Mouse (Mus musculus) forebrain, embryonic 15.5 days (tissue): ENCODE data around the gene Ptprb. TPM values are rescaled to one million over a fixed set of nuclear protein-coding genes. Genes with fewer than 3 reads are reported as not detected.

Experiments
- ATAC-seq: fragments of 200-750 bp; cut with Nextera tagmentation; replicated peaks from 2 replicates; pipeline ENCODE4 v1.8.0; 2017; ENCODE audit warnings: mild to moderate bottlenecking, moderate TSS enrichment, moderate library complexity
- H3K27ac ChIP-seq: fragments of 300-500 bp; sonication (generic); replicated peaks from 2 replicates; pipeline ENCODE4 v1.5.1; 2015; ENCODE audit warnings: mild to moderate bottlenecking, inconsistent platforms
- H3K27me3 ChIP-seq: fragments of 300-500 bp; sonication (generic); 2 replicates; pipeline ENCODE4 v1.6.1; 2015; ENCODE audit warnings: inconsistent platforms
- H3K36me3 ChIP-seq: fragments of 300-500 bp; sonication (generic); 2 replicates; pipeline ENCODE4 v1.6.1; 2015; ENCODE audit warnings: mild to moderate bottlenecking, inconsistent platforms
- H3K4me1 ChIP-seq: fragments of 300-500 bp; sonication (generic); 2 replicates; pipeline ENCODE4 v1.6.1; 2015; ENCODE audit warnings: inconsistent platforms
- H3K4me2 ChIP-seq: fragments of 300-500 bp; sonication (generic); replicated peaks from 2 replicates; pipeline ENCODE4 v1.6.1; 2015; ENCODE audit warnings: mild to moderate bottlenecking, inconsistent platforms
- H3K4me3 ChIP-seq: fragments of 300-500 bp; sonication (generic); 2 replicates; pipeline ENCODE4 v1.5.1; 2015; ENCODE audit warnings: mild to moderate bottlenecking, inconsistent platforms
- H3K9ac ChIP-seq: fragments of 300-500 bp; sonication (generic); replicated peaks from 2 replicates; pipeline ENCODE4 v1.6.1; 2015; ENCODE audit warnings: mild to moderate bottlenecking, inconsistent platforms
- H3K9me3 ChIP-seq: fragments of 300-500 bp; sonication (generic); 2 replicates; pipeline ENCODE4 v1.6.1; 2016; ENCODE audit warnings: inconsistent platforms
- WGBS: fragments of 180-500 bp; shearing (Covaris S2); methylation state at CpG from one replicate; pipeline ENCODE4 v1.1.7; 2015; ENCODE audit warnings: mixed read lengths; 5-methylcytosine and 5-hydroxymethylcytosine counted together
- polyA plus RNA-seq: library from polyadenylated mRNA; unstranded; fragments of >200 nt; fragmentation: Nextera tagmentation; extraction: Ambion mirVana; gene quantifications from 2 replicates; pipeline ENCODE4 v1.2.1, GENCODE M21; 2015

The Ptprb gene
- polyA plus RNA-seq = 2.4 and 2.5 TPM in 2 replicates

DNA sequence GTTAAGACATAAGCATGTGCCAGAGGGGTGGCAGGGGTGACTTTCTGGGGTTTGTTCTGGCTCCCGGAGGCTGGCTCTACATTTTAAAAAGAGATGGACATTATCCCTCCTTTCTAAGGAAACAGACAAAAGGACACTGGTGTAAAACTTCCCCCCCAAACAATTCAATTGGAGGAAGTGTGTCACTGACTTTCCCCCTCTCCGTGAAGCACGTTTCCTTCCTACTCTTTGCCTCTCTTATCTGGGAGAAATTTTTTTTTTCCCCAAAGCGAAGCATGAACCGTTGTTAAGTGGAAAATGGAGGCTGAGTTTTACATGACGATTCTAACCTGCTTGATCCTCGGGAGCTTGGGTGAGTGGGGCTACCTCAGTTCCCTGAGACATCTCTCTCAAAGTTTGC lies at the start of gene Ptprb:
TSS of gene Ptprb (plus strand) at position 244 of the 400 bp plus-strand sequence.
- Histone ChIP-seq H3K27me3 (no peaks in the 10 kb centered on the region), H3K27ac (no peak within 1 kb of the TSS), H3K9me3 (no peaks in the 10 kb centered on the region), H3K36me3 (no peaks in the 10 kb centered on the region), H3K4me3 (no peak within 1 kb of the TSS), H3K4me2 (no peak within 1 kb of the TSS), H3K4me1 (no peaks in the 10 kb centered on the region), H3K9ac (no peak within 1 kb of the TSS)
- ATAC-seq = no peak
- 74% methylated on average over 7 of the region's 7 CpGs for WGBS

DNA sequence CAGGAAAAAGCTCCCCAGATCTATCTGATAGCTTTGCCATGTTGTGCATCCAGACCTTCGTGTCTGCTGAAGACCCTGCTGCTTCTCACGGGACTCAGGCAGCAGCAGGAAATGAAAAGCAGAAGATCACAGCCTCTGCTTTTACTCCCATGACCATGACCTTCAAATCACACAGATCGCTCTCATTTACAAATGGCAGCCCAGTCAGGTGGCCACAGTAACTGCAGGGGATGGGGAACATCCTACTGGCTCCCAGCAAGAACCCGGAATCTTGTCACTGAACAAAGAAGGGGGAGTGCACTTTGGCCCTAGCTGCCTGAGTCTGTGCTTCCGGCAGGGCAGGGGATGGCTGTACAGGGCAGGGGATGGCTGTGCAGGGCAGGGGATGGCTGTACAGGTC lies 40.0 kb upstream of the Ptprb start:
- no peak overlapping the region for H3K27ac ChIP-seq
- H3K4me1 ChIP-seq = no peaks in the 10 kb centered on the region
- no peak overlapping the region for H3K4me3 ChIP-seq
- H3K27me3 ChIP-seq = no peaks in the 10 kb centered on the region
- H3K4me2 ChIP-seq = no peak overlapping the region
- WGBS = 69% methylated on average over 5 of the region's 5 CpGs
- H3K9ac ChIP-seq = no peak overlapping the region
- no peaks in the 10 kb centered on the region for H3K36me3 ChIP-seq
- ATAC-seq = no peak
- no peaks in the 10 kb centered on the region for H3K9me3 ChIP-seq

DNA sequence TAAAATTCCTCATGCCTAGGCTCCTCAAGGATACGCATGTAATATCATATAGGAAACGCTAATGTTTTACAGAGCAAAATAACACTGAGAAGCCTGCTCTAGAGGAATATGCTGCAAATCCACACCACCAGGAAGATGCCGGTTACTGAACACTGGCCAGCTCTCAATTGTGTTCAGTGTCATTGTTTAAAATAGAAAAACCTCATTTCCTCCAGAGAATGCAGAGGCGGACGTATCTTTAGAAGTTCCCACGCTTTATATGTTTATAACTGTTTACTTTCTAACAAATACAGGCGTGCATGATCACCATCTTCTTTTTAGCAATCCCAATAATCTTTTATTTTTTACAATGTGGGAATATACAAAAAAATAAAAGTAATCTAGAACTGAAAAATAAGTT lies 33.1 kb upstream of the Ptprb start:
- ATAC-seq = no peak
- H3K27me3 ChIP-seq = no peaks in the 10 kb centered on the region
- H3K9ac ChIP-seq = no peak overlapping the region
- no peak overlapping the region for H3K4me2 ChIP-seq
- no peak overlapping the region for H3K4me3 ChIP-seq
- H3K4me1 ChIP-seq = no peaks in the 10 kb centered on the region
- H3K27ac ChIP-seq = no peak overlapping the region
- H3K36me3 ChIP-seq = no peaks in the 10 kb centered on the region
- H3K9me3 ChIP-seq = no peaks in the 10 kb centered on the region
- WGBS = 68% methylated on average over 7 of the region's 7 CpGs

DNA sequence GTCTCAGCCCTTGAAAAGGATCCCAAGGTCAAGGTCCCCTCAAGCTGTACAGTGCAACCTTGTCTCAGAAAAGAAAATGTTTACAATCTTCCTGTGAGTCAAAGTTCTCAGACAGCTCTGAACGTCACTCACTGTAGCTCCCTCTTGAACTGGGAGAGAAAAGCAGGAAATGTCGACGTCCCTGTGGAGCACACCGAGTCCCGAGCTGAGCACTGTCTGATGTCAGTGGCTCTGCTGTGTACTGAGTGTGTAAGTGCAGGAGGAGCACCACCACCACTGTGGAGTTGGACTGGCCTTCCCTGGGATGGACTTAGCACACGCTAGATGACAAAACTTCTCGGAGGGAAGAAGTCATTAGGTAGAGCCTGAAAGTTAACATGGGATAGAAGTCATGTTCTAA lies 31.9 kb upstream of the Ptprb start:
- Histone ChIP-seq H3K36me3 (no peaks in the 10 kb centered on the region), H3K27me3 (no peaks in the 10 kb centered on the region), H3K4me2 (no peak overlapping the region), H3K4me3 (no peak overlapping the region), H3K27ac (no peak overlapping the region), H3K9ac (no peak overlapping the region), H3K9me3 (no peaks in the 10 kb centered on the region), H3K4me1 (no peaks in the 10 kb centered on the region)
- WGBS = 56% methylated on average over 7 of the region's 7 CpGs
- no peak for ATAC-seq

DNA sequence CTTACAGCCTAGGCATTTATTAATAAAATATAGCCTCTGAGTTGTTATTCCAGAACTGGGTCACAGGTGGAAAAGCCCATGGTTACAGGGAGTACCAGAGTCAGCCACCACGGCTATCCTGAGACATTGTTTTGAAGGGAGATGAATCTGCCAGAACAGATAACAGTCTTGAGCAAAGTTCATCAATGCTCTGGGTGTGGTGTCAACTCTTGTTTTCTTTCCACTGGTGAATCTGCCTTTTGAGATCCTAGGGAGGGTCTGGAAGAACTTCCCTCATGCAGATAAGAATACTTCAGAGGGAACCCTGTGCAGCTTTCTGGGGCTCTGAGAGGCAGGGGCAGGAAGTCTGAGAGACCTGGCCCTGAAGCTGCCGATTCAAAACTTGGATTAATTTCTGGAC lies 29.7 kb upstream of the Ptprb start:
- Histone ChIP-seq H3K36me3 (no peaks in the 10 kb centered on the region), H3K9me3 (no peaks in the 10 kb centered on the region), H3K4me1 (no peaks in the 10 kb centered on the region), H3K27me3 (no peaks in the 10 kb centered on the region), H3K27ac (no peak overlapping the region), H3K4me3 (no peak overlapping the region), H3K4me2 (no peak overlapping the region), H3K9ac (no peak overlapping the region)
- ATAC-seq = no peak
- 91% methylated on average over 2 of the region's 2 CpGs for WGBS

DNA sequence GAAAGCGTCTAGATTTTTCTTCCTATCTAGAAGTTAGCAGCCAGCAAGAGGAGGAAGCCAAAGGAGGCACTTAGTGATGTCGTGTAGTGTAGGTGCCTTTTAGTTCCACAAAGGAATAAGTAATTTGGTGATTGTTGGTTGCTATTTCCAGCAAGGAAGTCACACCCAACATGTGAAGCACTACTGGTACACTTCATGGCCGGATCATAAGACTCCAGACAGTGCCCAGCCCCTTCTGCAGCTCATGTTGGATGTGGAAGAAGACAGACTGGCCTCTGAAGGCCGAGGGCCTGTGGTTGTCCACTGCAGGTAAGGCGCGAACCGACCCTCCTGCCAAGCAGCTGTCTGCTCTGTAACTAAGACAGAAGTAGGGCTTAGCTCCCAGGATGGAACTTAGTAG lies 22.7 kb upstream of the Ptprb start:
- Histone ChIP-seq H3K27ac (no peak overlapping the region), H3K4me1 (no peaks in the 10 kb centered on the region), H3K9ac (no peak overlapping the region), H3K9me3 (no peaks in the 10 kb centered on the region), H3K4me2 (no peak overlapping the region), H3K4me3 (no peak overlapping the region), H3K36me3 (no peaks in the 10 kb centered on the region), H3K27me3 (no peaks in the 10 kb centered on the region)
- 91% methylated on average over 7 of the region's 7 CpGs for WGBS
- no peak for ATAC-seq

DNA sequence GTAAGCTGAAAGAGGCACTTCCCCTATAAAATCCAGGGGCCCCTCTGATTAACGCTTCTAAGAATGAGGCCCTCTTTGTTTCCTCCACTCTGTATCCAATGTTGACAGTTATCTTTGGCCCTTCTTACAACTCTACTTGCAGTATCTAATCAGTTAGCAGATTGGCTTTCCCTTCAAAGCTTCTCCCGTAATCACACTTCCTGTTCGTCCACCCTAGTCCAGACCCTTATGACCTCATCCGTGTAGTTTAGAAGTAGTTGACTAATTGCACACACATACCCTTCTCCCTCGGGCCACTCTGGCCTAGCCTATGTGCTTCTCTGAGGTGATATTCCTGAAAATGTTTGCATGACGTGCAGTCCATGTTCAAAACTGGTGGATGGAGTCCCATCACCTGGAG lies 21.4 kb upstream of the Ptprb start:
- Histone ChIP-seq H3K9me3 (no peaks in the 10 kb centered on the region), H3K27me3 (no peaks in the 10 kb centered on the region), H3K4me2 (no peak overlapping the region), H3K4me1 (no peaks in the 10 kb centered on the region), H3K9ac (no peak overlapping the region), H3K4me3 (no peak overlapping the region), H3K36me3 (no peaks in the 10 kb centered on the region), H3K27ac (no peak overlapping the region)
- ATAC-seq = no peak
- WGBS = 80% methylated on average over 6 of the region's 6 CpGs

DNA sequence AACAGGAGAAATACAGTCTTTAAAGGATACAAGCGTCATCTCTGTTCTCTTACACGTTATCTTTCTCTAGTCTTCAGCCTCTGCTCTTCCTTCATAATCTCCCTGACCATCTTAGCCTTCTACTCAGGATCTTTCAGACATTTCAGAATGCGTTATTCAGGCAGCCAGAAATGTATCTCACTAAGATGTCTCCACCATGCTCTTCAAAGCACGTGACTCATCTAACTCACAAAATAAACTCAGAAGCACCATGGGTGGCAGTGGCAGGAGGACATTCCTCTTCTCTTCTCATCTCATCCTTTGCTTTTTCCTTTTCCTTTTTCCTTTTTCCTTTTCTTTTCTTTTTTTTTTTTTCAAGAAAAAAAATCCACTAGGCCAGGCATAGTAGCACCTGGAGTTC lies 16.0 kb upstream of the Ptprb start:
- Histone ChIP-seq H3K9ac (no peak overlapping the region), H3K4me3 (no peak overlapping the region), H3K27me3 (no peaks in the 10 kb centered on the region), H3K9me3 (no peaks in the 10 kb centered on the region), H3K4me1 (peaks cover 3% of the 10 kb centered on the region; the same call in 1 of the 2 replicates), H3K27ac (no peak overlapping the region), H3K4me2 (no peak overlapping the region), H3K36me3 (no peaks in the 10 kb centered on the region)
- no peak for ATAC-seq
- 84% methylated on average over 4 of the region's 4 CpGs for WGBS

DNA sequence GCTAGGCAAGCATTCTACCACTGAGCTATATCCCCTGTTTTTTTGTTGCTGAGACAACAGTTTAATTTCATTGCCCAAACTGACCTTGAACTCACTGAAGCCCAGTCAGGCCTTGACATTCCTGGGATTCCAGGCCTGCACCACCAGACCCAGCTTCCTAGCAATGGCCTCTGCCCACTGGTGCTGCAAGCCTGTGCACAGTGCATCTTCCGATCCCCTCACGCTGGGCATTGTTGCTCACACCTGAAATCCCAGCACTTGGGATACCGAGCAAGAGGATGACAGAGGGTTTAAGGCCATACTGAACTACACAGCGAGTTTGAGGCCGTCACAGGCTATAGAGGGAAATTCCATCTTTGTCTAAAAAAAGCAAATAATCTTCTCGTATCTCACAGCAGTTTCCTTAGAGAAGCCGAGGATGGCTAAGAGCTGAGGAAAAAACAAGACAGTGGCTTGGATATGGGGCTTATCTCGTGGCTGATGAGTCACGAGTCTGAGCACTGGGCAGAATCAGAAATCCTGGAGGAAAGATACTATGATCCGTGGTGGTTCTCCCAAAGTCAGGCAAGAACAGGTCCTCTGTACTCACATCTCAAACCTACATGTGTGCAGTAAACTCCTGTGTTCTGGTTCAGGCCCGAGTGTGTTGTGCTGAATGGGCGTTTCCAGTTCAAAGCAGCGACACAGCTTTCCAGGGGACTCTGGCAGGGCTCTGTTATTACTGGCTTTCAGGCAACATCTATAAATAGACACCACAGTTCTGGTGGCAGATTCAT lies 14.5 kb upstream of the Ptprb start:
- Histone ChIP-seq H3K9me3 (no peaks in the 10 kb centered on the region), H3K27ac (0 out of 2 replicates have a peak overlapping the region, but pooled peaks have one; percentile 23), H3K27me3 (no peaks in the 10 kb centered on the region), H3K36me3 (no peaks in the 10 kb centered on the region), H3K4me3 (no peak overlapping the region), H3K4me2 (no peak overlapping the region), H3K9ac (no peak overlapping the region), H3K4me1 (peaks cover 3% of the 10 kb centered on the region; the same call in 1 of the 2 replicates)
- no peak for ATAC-seq
- WGBS = 76% methylated on average over 13 of the region's 13 CpGs

DNA sequence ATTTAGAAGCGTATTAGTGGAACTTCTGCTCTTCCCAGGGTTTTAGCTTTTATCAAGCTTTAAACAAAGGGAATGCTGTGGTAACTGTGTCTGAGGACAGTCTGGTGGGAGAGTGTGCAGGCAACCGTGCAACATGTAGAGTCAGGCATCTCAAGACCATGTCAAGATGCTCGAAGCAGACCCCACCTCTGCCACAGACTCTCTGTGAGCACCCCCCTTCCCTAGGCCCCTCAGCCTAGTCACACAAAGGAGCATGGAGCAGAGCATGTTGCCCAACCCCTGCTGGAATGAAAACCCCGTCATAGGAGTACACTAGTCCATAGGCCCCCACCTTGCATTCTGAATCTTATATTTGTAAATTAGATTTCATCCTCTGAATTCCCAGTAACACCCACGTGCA lies 13.8 kb upstream of the Ptprb start:
- Histone ChIP-seq H3K4me3 (no peak overlapping the region), H3K27me3 (no peaks in the 10 kb centered on the region), H3K9me3 (no peaks in the 10 kb centered on the region), H3K4me1 (peaks cover 3% of the 10 kb centered on the region; the same call in 1 of the 2 replicates), H3K9ac (no peak overlapping the region), H3K36me3 (no peaks in the 10 kb centered on the region), H3K27ac (0 out of 2 replicates have a peak overlapping the region, but pooled peaks have one; percentile 56), H3K4me2 (no peak overlapping the region)
- WGBS = 72% methylated on average over 5 of the region's 5 CpGs
- no peak for ATAC-seq

DNA sequence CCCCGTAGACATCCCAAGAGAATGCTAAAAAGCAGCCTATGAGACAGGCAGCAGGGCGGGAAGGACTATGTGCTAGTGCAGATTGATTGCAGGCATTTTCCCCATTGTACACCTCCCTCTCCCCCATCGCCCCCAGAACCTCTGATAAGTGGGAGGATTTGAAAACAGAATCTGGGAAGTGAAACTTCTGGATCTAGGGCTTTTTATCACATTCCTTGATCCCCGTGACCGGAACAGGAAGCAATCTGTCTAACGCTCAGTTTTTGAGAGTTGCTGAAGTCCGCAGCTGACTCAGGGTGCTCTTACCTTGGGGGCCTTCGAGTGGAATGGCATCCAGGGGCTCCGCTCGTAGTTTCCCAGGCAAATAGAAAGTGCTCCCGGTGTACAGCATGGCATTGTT lies 10.8 kb upstream of the Ptprb start:
- no peaks in the 10 kb centered on the region for H3K36me3 ChIP-seq
- H3K4me2 ChIP-seq = no peak overlapping the region
- H3K27me3 ChIP-seq = no peaks in the 10 kb centered on the region
- no peak overlapping the region for H3K27ac ChIP-seq
- WGBS = 87% methylated on average over 11 of the region's 11 CpGs
- peaks cover 3% of the 10 kb centered on the region; the same call in 1 of the 2 replicates for H3K4me1 ChIP-seq
- H3K4me3 ChIP-seq = no peak overlapping the region
- H3K9me3 ChIP-seq = no peaks in the 10 kb centered on the region
- H3K9ac ChIP-seq = no peak overlapping the region
- no peak for ATAC-seq

DNA sequence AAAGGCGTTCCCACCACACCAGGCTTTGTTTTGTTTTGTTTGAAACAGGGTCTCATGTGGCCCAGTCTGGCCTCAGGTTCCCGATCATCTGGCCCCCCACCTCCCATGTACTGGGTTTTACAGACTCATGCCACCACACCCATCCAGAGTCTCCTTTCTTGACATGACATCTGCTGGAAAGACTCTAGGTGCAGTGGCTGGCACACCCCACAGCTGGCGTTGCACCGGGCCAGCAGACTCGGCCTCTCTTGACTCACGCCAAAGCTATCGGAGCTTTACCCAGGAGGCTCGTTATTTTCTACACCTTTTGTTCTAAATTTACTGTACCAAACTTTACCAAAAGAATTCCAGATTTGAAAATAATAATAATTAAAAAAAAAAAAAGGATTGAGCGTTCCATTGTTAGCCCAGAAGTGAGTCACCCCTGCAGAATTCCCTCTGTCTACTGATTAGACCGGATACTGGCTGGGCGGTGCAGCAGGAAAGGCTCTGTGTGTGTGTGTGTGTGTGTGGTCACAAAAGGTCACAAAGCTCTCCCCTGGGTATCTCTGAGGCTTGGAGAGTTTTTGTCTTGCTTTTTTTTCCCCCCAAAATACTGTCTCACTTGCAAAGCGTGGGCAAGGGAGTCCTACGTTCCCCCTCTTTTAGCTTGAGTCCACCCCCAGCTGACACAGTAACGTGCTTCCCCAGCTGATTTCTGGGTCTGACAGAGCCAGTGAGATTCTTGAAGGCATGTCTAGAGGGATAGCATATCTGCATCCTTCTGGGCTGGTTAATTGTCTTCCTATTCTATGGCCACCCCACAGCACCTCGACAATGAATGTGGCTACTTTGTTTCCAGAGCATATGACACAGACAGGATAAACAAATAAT lies 8.5 kb upstream of the Ptprb start:
- no peaks in the 10 kb centered on the region for H3K36me3 ChIP-seq
- H3K9me3 ChIP-seq = no peaks in the 10 kb centered on the region
- WGBS = 68% methylated on average over 15 of the region's 15 CpGs
- ATAC-seq = no peak
- H3K4me1 ChIP-seq = no peaks in the 10 kb centered on the region
- no peak overlapping the region for H3K4me3 ChIP-seq
- no peak overlapping the region for H3K27ac ChIP-seq
- no peak overlapping the region for H3K4me2 ChIP-seq
- no peaks in the 10 kb centered on the region for H3K27me3 ChIP-seq
- H3K9ac ChIP-seq = no peak overlapping the region
